Mouse (Mus musculus) heart, postnatal 10 days (tissue): ENCODE results near the gene Wdfy3. TPM values are rescaled to one million over a fixed set of nuclear protein-coding genes. Genes with fewer than 3 reads are reported as not detected.
"Not testable (repeated sequence)": the region's sequence is repeated elsewhere in the genome, so short reads cannot be mapped to it uniquely, and the experiment has no call there.

ENCODE experiments used
- DNase-seq, 2 experiments: peaks; one replicate each; pipeline ENCODE4 v3.0.0; 2021
- intact Hi-C: fragments of 180-260 bp; cut with DNase I; formaldehyde crosslinking; loops from one replicate; pipeline ENCODE4 v1.15.1; 2025
- total RNA-seq, 2 experiments: library from RNA; stranded (reverse); gene quantifications; 2 replicates each; pipeline ENCODE4 v1.2.3; 2021

Wdfy3 gene
- total RNA-seq, 2 experiments from 2014 or later = 43.1 to 43.8 TPM

GRCm38 (mm10) chr5:102006218-102006941 lies 63.3 kb downstream of the Wdfy3 start:
- DNase-seq = no peak
- intact Hi-C loops = no loop called here

- intact Hi-C loops = no loop called here
- DNase-seq = no peak
Measured at GRCm38 (mm10) chr5:102003371-102003770, 66.3 kb downstream of the Wdfy3 start.

GRCm38 (mm10) chr5:102001026-102001425 lies 68.7 kb downstream of the Wdfy3 start:
- no peak for DNase-seq
- intact Hi-C loops = no loop called here

GRCm38 (mm10) chr5:101998971-101999370 lies 70.8 kb downstream of the Wdfy3 start:
- DNase-seq = no peak
- intact Hi-C loops = loop anchor here (5.0 kb wide), 1 partner anchor 68 kb away; the partner anchor contains the start of gene Wdfy3

- intact Hi-C loops = loop anchor here (5.0 kb wide), 1 partner anchor 71 kb away; the partner anchor contains the start of gene Wdfy3
- DNase-seq = peak; percentile 31 to 36
Measured at GRCm38 (mm10) chr5:101996036-101996735, 73.5 kb downstream of the Wdfy3 start.

GRCm38 (mm10) chr5:101995451-101995995 lies 74.2 kb downstream of the Wdfy3 start:
- intact Hi-C loops = loop anchor here (5.0 kb wide), 1 partner anchor 72 kb away; the partner anchor contains the start of gene Wdfy3
- no peak for DNase-seq

- DNase-seq = no peak
- intact Hi-C loops = no loop called here
Measured at GRCm38 (mm10) chr5:101993996-101994395, 75.7 kb downstream of the Wdfy3 start.

GRCm38 (mm10) chr5:101992969-101993670 lies 76.6 kb downstream of the Wdfy3 start:
- no peak for DNase-seq
- intact Hi-C loops = no loop called here

GRCm38 (mm10) chr5:101990298-101990845 lies 79.3 kb downstream of the Wdfy3 start:
- intact Hi-C loops = no loop called here
- no peak for DNase-seq

- intact Hi-C loops = no loop called here
Measured at GRCm38 (mm10) chr5:101988476-101988875, 81.2 kb downstream of the Wdfy3 start.

GRCm38 (mm10) chr5:101986694-101987093 lies 83.0 kb downstream of the Wdfy3 start:
- intact Hi-C loops = no loop called here
- no peak for DNase-seq

More at GRCm38 (mm10) chr5:101988476-101988875, 81.2 kb downstream of the Wdfy3 start:
- no peak for DNase-seq

- intact Hi-C loops = no loop called here
- DNase-seq = no peak
Measured at GRCm38 (mm10) chr5:101982239-101982638, 87.5 kb downstream of the Wdfy3 start.

GRCm38 (mm10) chr5:101979594-101979993 lies 90.1 kb downstream of the Wdfy3 start:
- intact Hi-C loops = no loop called here
- DNase-seq = no peak

- intact Hi-C loops, DNase-seq: not testable (repeated sequence)
Measured at GRCm38 (mm10) chr5:101972594-101972993, 97.1 kb downstream of the Wdfy3 start.

- intact Hi-C loops = no loop called here
- peak; percentile 34 to 36 for DNase-seq
Measured at GRCm38 (mm10) chr5:101968153-101968851, 101.4 kb downstream of the Wdfy3 start.

- DNase-seq = no peak
- intact Hi-C loops = no loop called here
Measured at GRCm38 (mm10) chr5:101967832-101968152, 101.9 kb downstream of the Wdfy3 start.

GRCm38 (mm10) chr5:101962824-101963223 lies 106.9 kb downstream of the Wdfy3 start:
- DNase-seq = no peak
- intact Hi-C loops = no loop called here

GRCm38 (mm10) chr5:101959369-101959768 lies 110.4 kb downstream of the Wdfy3 start:
- no peak for DNase-seq
- intact Hi-C loops = no loop called here

- DNase-seq = no peak
- intact Hi-C loops = no loop called here
Measured at GRCm38 (mm10) chr5:101958941-101959340, 110.8 kb downstream of the Wdfy3 start.

- intact Hi-C loops = no loop called here
- DNase-seq = no peak
Measured at GRCm38 (mm10) chr5:101957419-101957818, 112.3 kb downstream of the Wdfy3 start.
